Mouse (Mus musculus): ENCODE data around the gene Lmbr1l. TPM values are rescaled to one million over a fixed set of nuclear protein-coding genes. Genes with fewer than 3 reads are reported as not detected.
A peak's percentile ranks its signal among the peaks of the same experiment; 100 is the strongest.
"Not testable (repeated sequence)": the region's sequence is repeated elsewhere in the genome, so short reads cannot be mapped to it uniquely, and the experiment has no call there.

The Lmbr1l gene
- total RNA-seq (2017): 0.97 and 9.0 TPM in 2 replicates

DNA sequence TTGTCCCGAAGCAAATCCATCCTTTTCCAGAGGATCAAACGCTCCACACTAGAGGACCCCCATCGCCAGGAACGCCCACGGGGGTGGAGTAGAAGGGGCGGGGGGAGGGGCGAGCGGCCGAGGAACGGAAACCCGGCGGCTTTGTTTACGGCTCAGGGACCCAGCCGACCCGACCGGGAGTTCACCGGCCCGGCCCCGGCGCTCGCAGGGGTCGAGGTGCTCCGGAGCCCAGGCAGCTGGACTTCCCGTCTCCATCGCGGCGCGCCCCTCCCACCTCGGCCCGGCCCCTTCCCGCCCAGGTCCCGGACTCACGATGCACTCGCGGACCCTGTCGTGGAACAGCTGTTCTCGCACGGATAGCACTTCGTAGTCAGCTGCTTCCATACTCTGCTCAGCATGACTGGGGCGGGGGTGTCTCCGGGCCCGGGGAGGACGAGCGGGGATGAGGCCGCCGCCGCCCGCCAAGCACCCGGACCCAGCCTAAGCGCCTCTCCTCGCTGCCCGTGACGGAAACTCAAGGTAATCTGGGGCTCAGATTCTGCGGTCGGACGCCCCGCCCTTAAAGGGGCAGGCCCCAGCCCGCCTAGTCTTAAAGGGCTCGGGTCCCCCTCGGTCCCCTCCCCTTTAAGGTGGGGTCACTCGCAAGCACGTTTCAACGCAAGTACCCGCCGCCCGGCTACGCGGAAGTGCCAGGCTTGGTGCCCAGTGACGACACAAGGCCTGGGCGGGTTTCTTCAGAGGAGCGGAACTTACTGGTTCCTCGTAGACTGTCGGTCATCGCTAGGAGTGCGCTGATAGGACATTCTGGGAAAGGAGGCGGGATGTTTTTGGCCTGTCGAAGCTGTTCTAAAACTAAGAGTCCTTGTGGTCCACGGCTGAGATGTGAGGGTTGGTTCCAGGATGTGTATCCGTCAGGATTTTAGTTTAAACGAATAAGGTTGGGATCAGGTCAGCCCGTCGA lies at the start of gene Lmbr1l:
Gene Lmbr1l (minus strand): TSS at position 694 of the 961 bp plus-strand sequence.
- ATAC-seq (replicated peaks; ENCODE audit: low read depth, poor library complexity, severe bottlenecking): peak; percentile 98

DNA sequence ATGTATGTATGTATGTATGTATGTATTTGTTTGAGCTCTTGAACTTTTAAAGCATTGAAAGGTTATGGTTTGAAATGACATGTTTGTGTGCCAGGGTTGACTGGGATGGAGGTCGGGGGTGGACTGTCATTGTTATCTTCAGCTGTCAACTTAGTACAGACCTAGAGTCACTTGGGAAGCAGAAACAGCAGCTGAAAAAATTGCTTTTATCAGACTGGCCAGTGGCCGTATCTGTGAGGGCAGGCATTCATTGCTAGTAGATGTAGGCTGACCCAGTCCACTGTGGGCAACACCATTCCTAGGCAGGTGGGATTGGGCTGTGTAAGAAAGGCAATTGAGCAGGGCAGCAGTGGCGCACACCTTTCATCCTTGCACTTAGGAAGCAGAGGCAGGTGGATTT lies 41.5 kb upstream of the Lmbr1l start:
- ATAC-seq (replicated peaks; ENCODE audit: low read depth, poor library complexity, severe bottlenecking): no peak

DNA sequence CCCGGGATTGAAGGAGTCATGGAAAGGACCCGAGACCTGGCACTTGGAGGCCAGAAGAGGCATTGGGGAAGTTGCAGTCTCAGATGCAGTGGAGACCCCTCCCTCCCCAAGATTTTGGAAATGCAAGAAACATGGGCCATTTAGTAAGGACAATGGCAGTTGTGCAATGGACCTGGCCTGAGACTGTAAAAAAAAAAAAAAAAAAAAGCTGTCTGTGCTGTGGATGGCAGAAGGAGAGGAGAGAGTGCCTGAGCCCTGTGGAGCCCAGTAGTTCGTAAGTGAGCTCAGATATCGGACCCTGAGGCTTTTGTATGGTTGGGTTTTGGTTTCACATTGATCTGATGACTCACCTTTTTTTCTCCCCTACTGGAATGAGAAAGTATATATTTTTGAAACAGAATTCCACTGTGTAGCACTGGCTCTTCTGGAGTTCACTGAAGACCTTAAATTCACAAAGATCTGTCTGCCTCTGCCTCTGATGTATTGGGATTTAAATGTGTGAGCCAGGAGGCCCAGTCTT lies 40.9 kb upstream of the Lmbr1l start:
- ATAC-seq (replicated peaks; ENCODE audit: low read depth, poor library complexity, severe bottlenecking): 0 out of 2 replicates have a peak, but pooled peaks have one; percentile 29

DNA sequence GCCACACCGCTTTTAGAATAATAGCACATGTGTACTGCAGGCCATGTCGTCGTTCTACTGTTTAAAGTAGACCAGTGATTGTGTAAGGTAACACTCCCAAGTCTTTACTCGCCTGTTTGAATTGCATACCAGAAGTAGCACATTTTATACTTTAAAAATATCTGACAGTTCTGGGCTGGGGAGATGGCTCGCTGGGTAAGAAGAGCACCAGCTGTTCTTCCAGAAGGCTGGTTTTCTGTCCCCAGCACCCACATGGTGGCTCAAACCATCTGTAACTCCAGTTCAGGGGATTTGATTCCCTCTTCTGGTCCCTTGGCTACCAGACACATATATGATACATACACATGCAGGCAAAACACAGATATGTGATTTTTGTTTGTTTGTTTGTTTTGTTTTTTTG lies 39.4 kb upstream of the Lmbr1l start:
- no peak for ATAC-seq (replicated peaks; ENCODE audit: low read depth, poor library complexity, severe bottlenecking)

DNA sequence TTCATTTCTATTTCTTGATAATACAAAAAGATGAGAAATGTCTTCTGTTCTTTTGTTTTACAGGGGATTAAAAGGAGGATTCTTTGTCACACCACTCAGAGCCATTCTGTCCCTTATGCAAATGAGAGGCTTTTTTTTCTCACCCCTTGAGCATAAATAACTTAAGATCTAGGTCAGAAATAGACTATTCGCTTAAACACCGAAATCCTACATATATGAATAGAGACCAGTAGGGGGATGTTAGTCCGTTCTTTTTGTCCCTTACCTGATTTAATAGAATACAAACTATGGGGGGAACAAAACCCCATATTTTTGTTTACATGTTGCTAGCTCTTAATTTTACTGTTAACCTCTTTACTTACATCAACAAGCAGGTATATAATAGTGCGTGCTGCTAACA lies 38.0 kb upstream of the Lmbr1l start:
- no peak for ATAC-seq (replicated peaks; ENCODE audit: low read depth, poor library complexity, severe bottlenecking)

DNA sequence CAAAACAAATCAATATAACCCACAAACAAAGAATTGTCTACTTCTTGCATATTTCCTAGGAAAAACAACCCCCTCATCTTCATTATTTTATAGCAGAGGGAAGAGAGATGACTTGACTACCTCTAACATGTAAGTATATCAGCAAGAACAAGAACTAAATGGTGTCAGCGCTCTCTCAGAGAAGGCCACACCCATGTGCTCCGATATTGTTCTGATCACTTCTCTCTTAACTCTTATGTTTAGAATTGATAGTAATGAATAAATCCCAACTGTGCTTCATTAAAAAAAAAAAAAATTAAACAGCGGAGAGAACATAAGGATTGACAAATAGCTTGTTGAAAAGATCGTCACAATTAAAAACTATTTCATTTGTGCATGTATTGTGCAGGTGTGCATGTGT lies 37.3 kb upstream of the Lmbr1l start:
- no peak for ATAC-seq (replicated peaks; ENCODE audit: low read depth, poor library complexity, severe bottlenecking)

DNA sequence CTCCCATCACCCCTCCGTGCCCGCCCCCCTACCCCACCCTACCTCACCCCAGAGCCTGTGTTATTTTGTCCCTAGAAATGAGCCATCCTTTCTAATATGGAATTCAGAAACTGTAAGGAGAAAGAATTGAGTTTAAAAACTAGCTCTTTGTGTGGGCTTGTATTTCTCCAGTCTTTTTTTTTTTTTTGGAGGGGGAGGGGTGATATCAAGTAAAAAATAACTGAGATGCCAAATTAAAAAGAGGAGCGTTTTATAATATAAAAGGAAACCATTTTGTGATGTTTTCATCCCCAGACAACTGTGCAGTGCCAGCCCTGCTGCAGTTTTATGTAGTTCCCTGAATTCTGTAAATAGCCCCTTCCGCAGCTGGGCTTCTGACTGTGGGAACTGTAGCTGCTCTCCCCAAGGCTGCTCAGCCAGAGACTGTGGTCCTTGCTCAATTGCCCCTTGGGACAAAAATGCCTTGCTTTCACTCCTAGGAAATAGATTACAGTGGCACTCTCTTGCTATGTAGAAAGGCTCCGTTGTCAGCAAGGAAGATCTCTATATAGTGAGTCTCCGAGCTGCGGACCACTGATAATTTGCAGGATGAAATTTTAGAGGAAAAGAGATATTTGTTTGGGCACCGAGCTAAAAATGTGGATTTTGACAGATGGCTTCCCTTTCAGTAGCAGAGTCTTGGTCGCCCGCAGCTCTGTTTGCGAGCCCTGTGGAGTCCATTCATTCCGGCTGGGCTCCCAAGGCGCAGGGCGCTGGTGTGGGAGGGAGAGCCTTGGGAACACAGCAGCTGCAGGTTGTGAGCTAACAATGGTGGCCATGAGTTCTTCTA lies 36.6 kb upstream of the Lmbr1l start:
- ATAC-seq (replicated peaks; ENCODE audit: low read depth, poor library complexity, severe bottlenecking): no peak

DNA sequence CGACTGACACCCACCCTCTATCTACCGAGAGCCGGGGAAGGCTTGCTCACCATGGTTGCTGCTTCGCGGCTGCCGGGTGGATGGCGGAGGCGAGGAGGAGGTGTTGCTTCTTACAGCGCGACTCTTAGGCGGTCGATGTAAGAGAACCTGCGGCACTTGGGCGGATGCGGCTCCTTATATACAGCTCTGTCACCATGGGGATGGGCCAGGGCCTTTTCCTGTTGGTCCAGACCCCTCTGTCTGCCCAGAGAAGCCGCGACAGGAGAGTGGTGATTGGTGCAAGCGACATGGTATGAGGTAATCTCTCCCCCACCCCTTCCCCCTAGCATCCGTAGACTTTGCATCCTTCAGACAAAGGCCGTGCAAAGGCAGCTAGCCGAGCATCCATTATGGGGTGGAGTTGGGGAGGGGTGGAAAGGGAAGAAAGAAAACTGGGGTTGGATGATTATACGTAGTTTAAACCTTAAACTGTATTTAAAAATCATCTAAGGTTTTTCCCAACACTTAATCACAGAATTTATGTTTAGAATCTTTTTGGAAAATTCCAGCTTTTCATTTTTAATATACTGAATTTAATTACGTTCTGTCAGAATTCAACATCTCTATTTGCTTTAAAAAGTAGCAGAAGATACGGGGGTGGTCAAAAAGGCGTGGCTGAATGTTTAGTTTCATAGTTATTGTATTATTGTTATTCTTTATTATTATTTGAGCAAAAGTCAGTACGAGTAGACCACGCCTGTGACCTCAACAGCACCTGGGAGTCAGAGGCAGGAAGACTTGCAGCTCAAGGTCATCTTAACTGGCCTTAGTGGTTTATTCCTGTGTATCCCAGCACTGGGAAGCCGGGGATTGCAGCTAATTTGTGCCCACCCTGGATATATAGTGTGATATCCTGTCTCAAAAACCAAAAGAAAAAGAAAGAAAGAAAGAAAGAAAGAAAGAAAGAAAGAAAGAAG lies 35.6 kb upstream of the Lmbr1l start, which contains the start of the genes Gm49450 and Tuba1a:
Gene Gm49450 (minus strand): TSS at position 151 of the 956 bp plus-strand sequence.
Gene Tuba1a (minus strand): TSS at position 303 of the 956 bp plus-strand sequence.
- peak; percentile 90 for ATAC-seq (replicated peaks; ENCODE audit: low read depth, poor library complexity, severe bottlenecking)

DNA sequence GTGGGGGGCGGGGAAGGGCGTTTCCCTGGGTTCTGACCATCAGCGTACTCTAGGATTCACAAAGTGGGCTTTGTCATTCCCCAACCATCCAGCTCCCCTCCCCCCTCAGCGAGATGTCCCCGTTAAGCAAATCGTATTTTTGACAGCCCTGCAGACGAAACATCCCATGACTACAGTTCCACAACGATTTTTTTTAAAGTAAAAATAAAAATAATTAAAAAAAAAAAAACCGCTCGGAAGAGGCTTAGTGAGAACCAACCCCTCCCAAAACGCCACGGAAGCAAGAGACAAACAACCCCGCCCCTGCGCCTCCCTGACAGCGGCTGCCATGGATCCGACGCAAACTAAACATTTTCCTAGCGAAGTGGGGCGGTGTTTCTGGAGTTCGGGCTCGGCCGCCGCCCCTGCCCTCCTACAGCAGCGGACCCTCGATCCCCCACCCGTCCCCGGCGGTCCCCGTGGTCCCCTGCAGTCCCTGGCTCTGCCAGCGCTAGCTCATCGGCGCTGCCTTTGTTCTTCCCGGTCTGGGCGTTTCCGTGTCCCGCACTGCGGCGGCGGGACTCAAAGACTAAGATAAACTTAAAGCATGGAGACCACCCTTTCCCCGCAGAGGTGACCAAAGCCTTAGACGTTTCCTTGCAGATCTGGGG lies 34.8 kb upstream of the Lmbr1l start:
- peak; percentile 76 for ATAC-seq (replicated peaks; ENCODE audit: low read depth, poor library complexity, severe bottlenecking)

DNA sequence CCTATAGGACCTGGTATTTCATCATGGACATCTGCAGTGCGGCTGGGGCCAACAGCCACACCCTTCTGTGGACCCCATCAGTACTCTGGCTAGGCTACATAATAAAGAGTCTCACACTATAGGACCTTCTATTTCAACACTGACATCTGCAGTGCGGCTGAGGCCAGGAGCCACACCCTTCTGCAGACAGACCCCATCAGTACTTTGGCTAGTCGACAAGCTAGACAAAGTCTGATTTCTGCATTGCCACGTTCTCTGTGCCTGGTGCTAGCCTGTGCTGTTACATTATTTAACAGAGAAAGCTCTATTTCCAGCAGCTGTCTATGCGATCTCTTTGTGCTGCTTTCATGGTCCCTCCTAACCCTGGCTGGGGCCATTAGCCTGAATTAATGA lies 34.0 kb upstream of the Lmbr1l start:
- no peak for ATAC-seq (replicated peaks; ENCODE audit: low read depth, poor library complexity, severe bottlenecking)

DNA sequence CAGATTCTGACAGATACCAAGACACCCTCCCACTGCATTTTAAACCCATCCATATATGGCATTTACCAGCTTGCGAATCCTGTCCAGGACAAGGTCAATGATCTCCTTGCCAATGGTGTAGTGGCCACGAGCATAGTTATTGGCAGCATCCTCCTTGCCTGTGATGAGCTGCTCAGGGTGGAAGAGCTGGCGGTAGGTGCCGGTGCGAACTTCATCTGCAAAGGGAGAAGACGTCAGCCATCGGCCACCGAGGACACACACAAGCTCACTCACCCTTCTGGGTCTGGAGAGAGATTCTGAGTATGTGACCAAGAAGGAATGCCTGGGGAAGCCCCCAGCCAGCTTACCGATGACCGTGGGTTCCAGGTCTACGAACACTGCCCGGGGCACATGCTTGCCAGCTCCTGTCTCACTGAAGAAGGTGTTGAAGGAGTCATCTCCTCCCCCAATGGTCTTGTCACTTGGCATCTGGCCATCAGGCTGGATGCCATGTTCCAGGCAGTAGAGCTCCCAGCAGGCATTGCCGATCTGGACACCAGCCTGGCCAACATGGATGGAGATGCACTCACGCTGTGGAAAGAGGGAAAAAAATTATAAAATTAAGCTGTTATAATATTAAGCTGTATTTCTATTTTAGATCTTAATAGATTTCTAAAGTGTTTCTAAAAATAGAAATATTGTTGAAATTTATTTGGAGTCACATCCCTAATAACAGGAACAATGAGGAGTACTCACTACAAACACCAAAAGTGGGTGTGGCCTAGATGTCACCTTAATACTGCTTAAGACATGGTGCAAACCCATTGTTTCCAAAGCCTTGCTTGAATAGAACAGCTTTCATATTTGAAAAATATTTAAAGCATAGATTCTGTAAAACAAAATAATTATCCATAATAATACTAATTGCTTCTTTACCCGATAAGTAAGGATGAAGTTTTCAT lies 33.4 kb upstream of the Lmbr1l start:
- ATAC-seq (replicated peaks; ENCODE audit: low read depth, poor library complexity, severe bottlenecking): not testable (repeated sequence)

DNA sequence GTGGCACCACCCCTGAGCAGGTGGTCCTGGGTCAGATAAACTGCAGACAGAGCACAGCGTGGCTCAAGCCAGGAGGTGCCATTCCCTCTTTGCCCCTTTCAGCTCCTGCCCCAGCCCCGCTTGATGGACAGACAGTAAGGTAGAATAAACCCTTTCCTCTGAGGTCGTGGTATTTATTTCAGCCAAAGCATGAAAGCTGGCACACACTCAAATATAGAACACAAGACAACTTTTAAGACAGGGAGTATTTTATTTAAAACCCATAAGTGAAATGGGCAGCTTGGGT lies 31.5 kb upstream of the Lmbr1l start:
- no peak for ATAC-seq (replicated peaks; ENCODE audit: low read depth, poor library complexity, severe bottlenecking)

DNA sequence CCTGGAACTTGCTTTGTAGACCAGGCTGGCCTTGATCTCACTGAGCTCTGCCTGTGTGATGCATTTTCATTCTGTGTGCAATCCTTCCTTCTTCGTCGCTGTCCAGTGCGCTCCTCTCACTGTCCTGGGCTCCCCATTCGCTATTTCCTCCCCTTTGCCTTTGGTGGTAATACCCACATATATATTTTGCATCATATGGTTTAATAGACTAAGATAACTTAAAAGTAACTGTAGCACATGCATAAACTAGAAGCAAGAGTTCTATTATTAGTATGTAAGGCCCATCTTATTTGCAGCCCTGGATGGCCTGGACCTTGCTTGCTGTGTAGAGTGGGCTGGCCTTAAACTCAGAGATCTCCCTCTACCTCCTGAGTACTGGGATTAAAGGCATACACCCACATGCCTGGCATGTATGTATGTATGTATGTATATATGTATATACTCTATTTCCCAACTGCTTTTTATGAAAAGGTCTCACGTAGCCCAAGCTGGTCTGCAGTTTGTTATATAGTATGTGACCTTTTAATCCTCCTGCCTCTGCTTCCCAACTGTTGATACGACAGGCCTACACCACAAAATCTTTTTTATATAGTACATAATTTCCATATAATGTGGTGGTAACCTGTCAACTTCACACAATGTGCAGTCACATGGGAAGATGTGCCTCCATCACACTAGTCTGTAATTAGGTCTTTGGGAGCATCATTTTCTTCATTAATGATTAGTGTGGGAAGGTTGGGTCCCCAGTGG lies 31.0 kb upstream of the Lmbr1l start:
- no peak for ATAC-seq (replicated peaks; ENCODE audit: low read depth, poor library complexity, severe bottlenecking)

DNA sequence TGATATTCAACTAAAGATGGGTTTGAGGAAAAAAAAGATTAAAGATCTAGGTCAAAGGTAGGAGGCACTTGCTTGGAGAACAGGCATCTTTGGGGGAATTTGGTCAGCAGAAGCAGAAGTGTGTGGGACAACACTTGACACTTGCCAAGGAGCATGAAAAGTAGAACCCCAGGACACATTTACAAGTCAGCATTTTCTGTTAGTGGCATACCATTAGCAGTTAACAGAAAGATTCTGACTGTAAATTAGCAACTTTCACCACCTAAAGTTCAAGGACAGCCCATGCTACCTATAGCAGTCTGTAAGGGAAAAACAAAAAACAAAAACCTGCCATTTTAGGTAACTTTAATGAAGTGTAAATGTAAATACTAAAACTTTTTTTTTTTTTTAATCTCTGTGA lies 30.4 kb upstream of the Lmbr1l start:
- ATAC-seq (replicated peaks; ENCODE audit: low read depth, poor library complexity, severe bottlenecking): no peak

DNA sequence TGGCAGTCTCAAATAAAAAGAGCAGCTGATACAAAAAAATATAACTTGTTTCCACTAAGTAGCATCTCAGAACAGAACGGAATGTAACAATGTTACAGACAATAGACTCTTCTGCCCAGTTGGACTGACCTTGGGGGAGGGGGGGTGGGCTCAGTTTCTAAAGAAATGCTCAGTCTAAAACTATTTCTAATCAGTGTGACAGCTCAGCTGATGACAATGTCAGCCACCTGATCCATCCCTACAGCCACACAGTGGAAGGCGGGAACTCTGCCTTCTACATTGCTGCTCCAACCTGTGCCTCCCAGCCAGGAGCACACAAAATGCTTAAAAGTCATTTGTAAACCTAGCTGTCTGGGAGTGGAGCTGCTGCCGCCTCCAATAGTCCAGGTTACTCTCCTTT lies 29.9 kb upstream of the Lmbr1l start:
- ATAC-seq (replicated peaks; ENCODE audit: low read depth, poor library complexity, severe bottlenecking): no peak

DNA sequence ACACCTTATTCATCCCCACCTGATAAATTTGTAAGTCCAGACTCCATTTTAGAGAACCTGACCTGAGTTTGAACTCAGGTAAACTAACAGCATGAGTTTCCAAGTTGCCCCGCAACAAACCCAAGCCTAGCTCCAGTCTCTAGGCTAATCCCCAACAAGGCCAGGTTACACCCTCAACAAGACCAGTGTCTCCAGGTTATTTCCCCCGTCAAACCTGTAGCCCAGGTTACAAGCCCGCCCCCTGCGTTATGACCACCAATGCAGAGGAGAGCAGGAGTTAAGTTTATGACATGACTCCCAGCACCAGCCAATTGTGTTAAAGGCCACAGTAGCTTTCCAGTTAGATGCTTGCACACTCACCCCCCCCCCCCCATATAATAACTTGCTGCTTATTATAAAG lies 25.1 kb upstream of the Lmbr1l start:
- ATAC-seq (replicated peaks; ENCODE audit: low read depth, poor library complexity, severe bottlenecking): no peak

DNA sequence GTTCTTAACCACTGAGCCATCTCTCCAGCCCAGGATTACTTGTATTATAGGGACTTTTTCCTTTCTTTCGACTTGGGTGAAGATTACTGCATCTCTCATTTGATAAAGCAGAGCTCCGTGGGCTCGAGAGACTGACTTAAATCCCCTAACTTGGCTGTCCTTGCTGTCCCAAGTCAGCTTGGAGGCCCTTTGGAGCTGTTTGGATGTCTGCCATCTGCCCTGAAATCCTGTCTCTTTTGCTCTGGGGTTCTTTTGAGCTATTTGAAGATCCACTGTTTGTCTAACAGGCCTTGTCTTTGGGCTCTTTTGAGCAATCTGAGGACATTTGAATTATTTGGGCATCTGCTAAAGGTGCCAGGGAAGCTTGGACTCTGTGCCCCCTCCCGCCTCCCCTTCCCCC lies 24.1 kb upstream of the Lmbr1l start:
- no peak for ATAC-seq (replicated peaks; ENCODE audit: low read depth, poor library complexity, severe bottlenecking)

Data from common myeloid progenitor, adult 5-6 weeks (primary cell).